Mouse (Mus musculus) mouse embryonic stem cell (cell line): Measurements from ENCODE around the gene Olfr437.
"Not testable (repeated sequence)": the region's sequence is repeated elsewhere in the genome, so short reads cannot be mapped to it uniquely, and the experiment has no call there.

Experiments
- in situ Hi-C, 2 experiments: fragments of 300-500 bp; cut with MboI; formaldehyde crosslinking; loops; 1 replicate in 1 of 2; 3 replicates in 1 of 2; pipeline ENCODE4 v1.14.3; 2019 to 2020; ENCODE audit warnings: low sequenced_read_pairs in 2 of 2, low pct_unique_long_range_greater_than_20kb in 1 of 2, mixed read lengths in 1 of 2; ENCODE audit not compliant: unreplicated experiment in 1 of 2

Gene Olfr437

GRCm38 (mm10) chr6:43162982-43163381, at the start of gene Olfr437:
TSS of gene Olfr437 (plus strand) at chr6:43163282.
- in situ Hi-C loops = no loop called here

DNA sequence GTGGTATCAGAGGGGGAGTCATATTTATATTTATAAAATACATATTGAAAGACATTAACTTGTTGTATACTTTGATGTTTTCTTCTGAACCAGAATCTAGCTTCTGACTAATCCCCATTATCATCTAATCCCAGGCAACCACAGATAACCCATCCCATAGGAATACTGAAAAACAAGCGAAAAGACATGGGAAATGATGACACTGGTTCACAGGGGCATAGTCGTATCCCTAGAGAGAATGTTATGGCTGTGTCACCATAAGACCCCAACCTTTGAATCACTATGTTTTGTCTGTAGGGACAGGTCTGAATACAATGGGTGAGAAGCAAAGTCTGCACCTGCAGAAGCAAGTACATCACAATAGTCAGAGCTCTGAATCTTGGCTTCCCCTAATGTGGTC, 16.8 kb upstream of the Olfr437 start, which contains the start of gene Olfr237-ps1:
Gene Olfr237-ps1 (plus strand): TSS at position 301 of the 400 bp plus-strand sequence.
- in situ Hi-C loops = not testable (repeated sequence)

DNA sequence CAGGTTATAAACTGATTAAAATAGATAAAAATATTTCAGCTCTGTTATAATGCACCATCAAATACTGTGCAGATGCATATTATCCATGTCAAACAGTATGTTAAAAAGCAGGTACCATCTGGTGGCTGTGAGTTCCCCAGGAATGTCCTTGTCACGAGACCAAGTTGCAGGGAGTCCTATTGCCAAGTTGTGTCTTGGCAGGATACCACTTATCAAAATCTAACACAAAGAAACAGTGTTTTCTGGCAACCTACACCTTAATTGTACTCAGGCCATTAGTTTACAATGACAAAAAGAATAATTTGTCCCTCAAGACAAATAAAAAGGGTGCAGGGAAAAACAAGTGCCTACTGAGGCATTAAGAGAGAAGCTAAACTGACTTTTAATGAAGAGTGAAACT, 3.6 kb upstream of the Olfr437 start:
- in situ Hi-C loops = no loop called here

- in situ Hi-C loops = no loop called here
These were observed 4.2 kb downstream of the Olfr437 start for GRCm38 (mm10) chr6:43167246-43167645.

DNA sequence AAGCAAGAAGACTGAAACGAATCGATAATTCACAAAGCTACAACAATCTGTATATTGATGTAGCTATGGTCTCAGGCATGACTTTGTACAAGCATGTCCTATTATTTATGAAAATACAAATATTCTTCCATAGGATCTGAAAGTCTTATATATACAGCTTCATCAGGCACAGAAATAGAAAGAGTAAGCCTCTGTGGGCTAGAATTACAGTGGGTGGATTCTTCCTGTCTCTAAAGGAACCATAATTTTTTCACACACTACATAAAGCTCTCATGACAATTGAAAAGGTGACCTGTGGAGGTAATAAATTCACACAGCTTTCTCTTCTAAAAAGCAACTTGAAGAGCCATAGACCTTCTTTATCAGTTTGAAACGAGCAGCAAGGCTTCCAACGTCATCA, 8.8 kb downstream of the Olfr437 start, which contains the start of gene Olfr13:
Gene Olfr13 (plus strand): TSS at position 301 of the 400 bp plus-strand sequence.
- in situ Hi-C loops = no loop called here

DNA sequence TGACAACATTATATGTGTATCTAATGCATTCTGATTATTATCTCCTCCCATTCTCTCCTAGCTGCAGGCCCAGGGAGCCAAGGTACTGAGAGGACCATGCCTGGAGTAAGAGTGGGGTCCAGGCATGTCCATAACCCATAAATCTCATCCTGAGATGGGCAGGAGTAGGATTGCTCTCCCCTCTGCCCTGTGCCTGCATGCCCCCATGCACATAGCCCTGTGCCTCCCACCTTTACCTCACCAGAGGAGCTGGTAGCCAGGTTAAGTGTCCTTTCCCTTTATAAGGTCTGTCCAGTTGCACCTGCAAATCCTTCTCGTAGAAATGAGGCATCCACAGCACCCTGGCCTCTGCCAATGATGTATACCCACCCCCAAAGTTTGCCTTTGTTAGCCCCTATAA, 15.0 kb downstream of the Olfr437 start:
- in situ Hi-C loops = no loop called here

GRCm38 (mm10) chr6:43178584-43179501, 15.8 kb downstream of the Olfr437 start:
- in situ Hi-C loops = no loop called here

DNA sequence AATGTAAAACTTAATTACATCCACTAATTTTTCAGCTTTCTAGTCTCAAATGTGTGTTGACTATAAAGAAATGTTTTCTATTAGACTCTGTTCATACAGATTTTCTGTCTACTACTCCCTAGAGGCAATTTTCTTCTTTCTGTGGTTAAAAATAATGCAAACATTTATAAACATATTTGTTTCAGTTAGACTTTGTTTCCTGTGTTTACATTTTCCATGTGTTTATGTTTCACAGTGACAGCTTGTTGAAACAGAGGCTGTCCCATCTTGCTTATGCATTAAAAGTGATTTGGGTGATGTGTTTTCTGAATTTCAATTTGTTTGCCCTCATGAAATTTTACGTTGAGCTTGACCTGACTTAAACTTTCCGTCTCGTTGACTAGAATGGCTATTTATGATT, 27.9 kb downstream of the Olfr437 start:
- in situ Hi-C loops = no loop called here

GRCm38 (mm10) chr6:43196781-43197180, 33.7 kb downstream of the Olfr437 start, which contains the start of gene Olfr435:
TSS of gene Olfr435 (plus strand) at chr6:43197146.
- in situ Hi-C loops = no loop called here

DNA sequence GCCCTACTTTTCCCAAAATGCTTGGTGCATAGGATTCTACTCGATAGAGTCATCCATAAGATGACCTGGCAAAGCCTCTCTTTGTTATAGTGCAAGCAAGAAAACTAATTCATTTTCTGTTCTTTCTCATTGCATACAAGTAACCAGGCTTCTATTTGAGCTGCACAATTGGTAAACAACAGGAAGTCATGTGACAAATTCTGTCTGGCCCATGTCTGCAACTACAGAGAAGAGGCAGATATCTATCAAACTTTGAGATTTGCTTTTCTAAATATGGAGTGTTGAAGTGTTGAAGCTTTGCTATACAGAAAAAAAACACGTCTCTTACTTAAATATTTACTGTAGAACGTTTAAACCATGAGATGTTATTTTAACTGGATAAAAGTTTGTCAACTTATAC, 35.0 kb downstream of the Olfr437 start:
- in situ Hi-C loops = no loop called here

DNA sequence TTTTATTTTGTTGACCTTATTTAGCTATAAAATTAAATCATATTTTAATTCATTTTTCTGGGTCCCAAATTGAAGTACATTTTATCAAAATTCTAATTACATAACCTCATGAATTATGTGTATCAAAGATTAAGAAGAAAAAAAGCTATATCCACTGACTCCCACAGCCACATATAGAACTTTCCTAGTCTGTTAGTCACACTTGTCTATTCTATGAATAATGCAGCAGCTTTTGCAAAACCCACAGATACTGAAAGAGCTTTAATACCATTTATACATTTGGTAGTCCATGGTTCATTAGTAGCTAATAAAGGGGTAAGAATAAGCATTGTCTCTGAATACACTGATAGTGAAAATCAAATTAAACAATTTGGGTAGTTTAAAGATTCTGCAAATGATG, 39.7 kb downstream of the Olfr437 start:
- in situ Hi-C loops = no loop called here

GRCm38 (mm10) chr6:43205355-43205754, 42.3 kb downstream of the Olfr437 start:
- in situ Hi-C loops = no loop called here

- in situ Hi-C loops = not testable (repeated sequence)
These were observed 49.8 kb downstream of the Olfr437 start, which contains the start of gene Olfr434 for GRCm38 (mm10) chr6:43212873-43213272. TSS of gene Olfr434 (plus strand) at chr6:43213021.
